20 mouse cellular contexts compared by ENCODE assay signal in genomic region chr2:52744099-52744498, GRCm38 (mm10). TPM values are rescaled to one million over a fixed set of nuclear protein-coding genes. Genes with fewer than 3 reads are reported as not detected.
A peak's percentile ranks its signal among the peaks of the same experiment; 100 is the strongest.
DNase-seq lines count a peak whose midpoint lies in the region; ATAC-seq and TF ChIP-seq lines count a peak whose summit lies in the region.
"Had no signal": no experiment of that assay in that cellular context is flagged by ENCODE, and none has a peak within 500 bp of the region (broad histone marks: within the 10 kb centered on the region; RNA-seq: fewer than 3 reads in every experiment).

No protein-coding gene starts in this region.

- no peak for DNase-seq in hindbrain, postnatal 0 days (ENCODE audit: low spot score)
- no peak for DNase-seq in liver, postnatal 0 days
- DNase-seq in liver, embryonic 11.5 days (ENCODE audit: low spot score) = no peak
- DNase-seq in splenic B cell, adult 2 months (ENCODE audit: low read depth, low spot score) = peak; percentile 25
- no peak for DNase-seq in adrenal gland, postnatal 36 days
- no peak for DNase-seq in heart, postnatal 36 days
- DNase-seq: adrenal gland, postnatal 25 days; cerebellum, postnatal 14 days; kidney, adult 9 months; kidney, postnatal 36 days; lung, postnatal 14 days; right cerebral cortex, postnatal 25 days had no signal

- H3K9ac ChIP-seq in hindbrain, postnatal 0 days (replicated peaks; ENCODE audit: low read length) = no peak overlapping the region
- no peak overlapping the region for H3K9ac ChIP-seq in hindbrain, embryonic 13.5 days
- H3K9ac ChIP-seq in liver, postnatal 0 days (replicated peaks) = no peak overlapping the region
- no peak overlapping the region for H3K9ac ChIP-seq in liver, embryonic 11.5 days (ENCODE audit: low read depth, low read length)
- no peak overlapping the region for H3K9ac ChIP-seq in ES-Bruce4 (ENCODE audit: low read depth, poor library complexity, severe bottlenecking)
- H3K9ac ChIP-seq: embryonic facial prominence, embryonic 13.5 days; heart, embryonic 12.5 days; limb, embryonic 13.5 days had no signal

- no peaks in the 10 kb centered on the region for H3K27me3 ChIP-seq in hindbrain, postnatal 0 days (ENCODE audit: insufficient read depth, low read length)
- H3K27me3 ChIP-seq in hindbrain, embryonic 13.5 days = no peaks in the 10 kb centered on the region
- H3K27me3 ChIP-seq in liver, postnatal 0 days (ENCODE audit: insufficient read depth, low read length) = no peaks in the 10 kb centered on the region
- no peaks in the 10 kb centered on the region for H3K27me3 ChIP-seq in liver, embryonic 11.5 days (replicated peaks; ENCODE audit: control insufficient read depth, insufficient read depth, low read length)
- H3K27me3 ChIP-seq in ES-Bruce4 (ENCODE audit: control insufficient read depth, insufficient read depth, low read length, poor library complexity, severe bottlenecking) = no peaks in the 10 kb centered on the region
- H3K27me3 ChIP-seq in splenic B cell, adult 2 months (ENCODE audit: control insufficient read depth, insufficient read depth, low read length, poor library complexity, severe bottlenecking) = no peaks in the 10 kb centered on the region
- H3K27me3 ChIP-seq: embryonic facial prominence, embryonic 13.5 days; heart, embryonic 12.5 days; limb, embryonic 13.5 days had no signal

- no peak for TF ChIP-seq EP300 in liver, postnatal 0 days (IDR thresholded peaks at IDR 0.05; ENCODE audit: low read depth)
- TF ChIP-seq EP300 in ES-Bruce4 (IDR thresholded peaks at IDR 0.05; ENCODE audit: insufficient read depth, low read depth, low read length) = no peak

- H3K36me3 ChIP-seq in hindbrain, postnatal 0 days (ENCODE audit: insufficient read depth, low read length) = no peaks in the 10 kb centered on the region
- H3K36me3 ChIP-seq in hindbrain, embryonic 13.5 days = peaks cover 1% of the 10 kb centered on the region; the same call in 1 of the 2 replicates
- H3K36me3 ChIP-seq in liver, postnatal 0 days (replicated peaks; ENCODE audit: insufficient read depth, low read length) = no peaks in the 10 kb centered on the region
- no peaks in the 10 kb centered on the region; the same call in 1 of the 2 replicates for H3K36me3 ChIP-seq in liver, embryonic 11.5 days (ENCODE audit: control insufficient read depth, insufficient read depth, low read length)
- no peaks in the 10 kb centered on the region for H3K36me3 ChIP-seq in ES-Bruce4 (ENCODE audit: control insufficient read depth, insufficient read depth, low read length, poor library complexity, severe bottlenecking)
- no peaks in the 10 kb centered on the region for H3K36me3 ChIP-seq in splenic B cell, adult 2 months (ENCODE audit: control insufficient read depth, insufficient read depth, low read length, poor library complexity, severe bottlenecking)
- H3K36me3 ChIP-seq: embryonic facial prominence, embryonic 13.5 days; heart, embryonic 12.5 days; limb, embryonic 13.5 days had no signal

- no peaks in the 10 kb centered on the region for H3K9me3 ChIP-seq in hindbrain, postnatal 0 days (ENCODE audit: low read length)
- peaks cover 4% of the 10 kb centered on the region; the same call in 1 of the 2 replicates for H3K9me3 ChIP-seq in hindbrain, embryonic 13.5 days
- H3K9me3 ChIP-seq in liver, postnatal 0 days (ENCODE audit: low read length) = no peaks in the 10 kb centered on the region
- no peaks in the 10 kb centered on the region for H3K9me3 ChIP-seq in liver, embryonic 11.5 days (ENCODE audit: control insufficient read depth, low read length)
- H3K9me3 ChIP-seq in ES-Bruce4 (replicated peaks; ENCODE audit: control insufficient read depth, insufficient read depth, low read length, poor library complexity, severe bottlenecking) = 0 out of 2 replicates have a peak, but pooled peaks cover 3% of the 10 kb centered on the region
- H3K9me3 ChIP-seq: embryonic facial prominence, embryonic 13.5 days; heart, embryonic 12.5 days; limb, embryonic 13.5 days had no signal

- H3K27ac ChIP-seq in hindbrain, postnatal 0 days = no peak overlapping the region
- H3K27ac ChIP-seq in hindbrain, embryonic 13.5 days = no peak overlapping the region
- no peak overlapping the region for H3K27ac ChIP-seq in liver, postnatal 0 days (ENCODE audit: low read depth)
- no peak overlapping the region for H3K27ac ChIP-seq in liver, embryonic 11.5 days (ENCODE audit: low read depth, low read length)
- no peak overlapping the region for H3K27ac ChIP-seq in ES-Bruce4 (ENCODE audit: insufficient read depth, low read length)
- H3K27ac ChIP-seq: embryonic facial prominence, embryonic 13.5 days; limb, embryonic 13.5 days had no signal

- H3K4me1 ChIP-seq in hindbrain, postnatal 0 days (ENCODE audit: insufficient read depth, low read length) = no peaks in the 10 kb centered on the region
- H3K4me1 ChIP-seq in hindbrain, embryonic 13.5 days (replicated peaks) = peaks cover 18% of the 10 kb centered on the region
- H3K4me1 ChIP-seq in liver, postnatal 0 days (ENCODE audit: insufficient read depth) = peaks cover 10% of the 10 kb centered on the region
- peaks cover 4% of the 10 kb centered on the region; the same call in 1 of the 2 replicates for H3K4me1 ChIP-seq in liver, embryonic 11.5 days (replicated peaks; ENCODE audit: control insufficient read depth, insufficient read depth, low read length)
- H3K4me1 ChIP-seq in ES-Bruce4 (ENCODE audit: control insufficient read depth, insufficient read depth, low read length) = peaks cover 2% of the 10 kb centered on the region

- peak; percentile 17; the same call in 1 of the 2 replicates for TF ChIP-seq CTCF in hindbrain, postnatal 0 days (IDR thresholded peaks at IDR 0.05; ENCODE audit: low read depth)
- peak; percentile 35; the same call in 1 of the 2 replicates for TF ChIP-seq CTCF in liver, postnatal 0 days (IDR thresholded peaks at IDR 0.05; ENCODE audit: low read depth)
- TF ChIP-seq CTCF in ES-Bruce4 (IDR thresholded peaks at IDR 0.05; ENCODE audit: low read depth, low read length) = peak; percentile 14

- TF ChIP-seq POLR2A in ES-Bruce4 (IDR thresholded peaks at IDR 0.05; ENCODE audit: insufficient read depth, low read length) = no peak

- ATAC-seq in hindbrain, postnatal 0 days = no peak
- ATAC-seq in hindbrain, embryonic 13.5 days (ENCODE audit: low FRiP score) = no peak
- no peak for ATAC-seq in liver, postnatal 0 days
- ATAC-seq in liver, embryonic 11.5 days (replicated peaks; ENCODE audit: low FRiP score) = no peak
- ATAC-seq: forebrain, embryonic 16.5 days; midbrain, embryonic 16.5 days; Patski had no signal

- intact Hi-C loops in heart, postnatal 36 days (cut with DNase I) = loop anchor here (5.0 to 10.0 kb wide), 3 partner anchors 112 to 448 kb away; partner anchors contain the start of genes Arl5a, Arl6ip6 and Prpf40a

- no peak overlapping the region for H3K4me3 ChIP-seq in hindbrain, postnatal 0 days (ENCODE audit: low read length)
- no peak overlapping the region for H3K4me3 ChIP-seq in hindbrain, embryonic 13.5 days
- no peak overlapping the region for H3K4me3 ChIP-seq in liver, postnatal 0 days (ENCODE audit: low read depth, low read length)
- H3K4me3 ChIP-seq in liver, embryonic 11.5 days (ENCODE audit: low read depth, low read length) = no peak overlapping the region
- no peak overlapping the region for H3K4me3 ChIP-seq in ES-Bruce4 (ENCODE audit: low read depth, low read length)
- H3K4me3 ChIP-seq: heart, embryonic 12.5 days; limb, embryonic 13.5 days had no signal

- H3K4me2 ChIP-seq in hindbrain, postnatal 0 days (ENCODE audit: low read depth, low read length) = no peak overlapping the region
- H3K4me2 ChIP-seq in hindbrain, embryonic 13.5 days = no peak overlapping the region
- H3K4me2 ChIP-seq in liver, postnatal 0 days (ENCODE audit: low read depth, low read length) = no peak overlapping the region
- no peak overlapping the region for H3K4me2 ChIP-seq in liver, embryonic 11.5 days
- H3K4me2 ChIP-seq: embryonic facial prominence, embryonic 13.5 days; heart, embryonic 12.5 days; limb, embryonic 13.5 days had no signal

RNA-seq across cellular contexts. Expression of gene Stam2, which starts 2.0 kb away (rescaled TPM):
- total RNA-seq in hindbrain, postnatal 0 days (2014; rRNA removed) = 21.2 and 21.9 TPM in 2 replicates
- polyA plus RNA-seq in hindbrain, postnatal 0 days (2015; fragmentation: Nextera tagmentation; extraction: Ambion mirVana) = 25.5 and 27.5 TPM in 2 replicates
- 40.9 and 42.0 TPM in 2 replicates for polyA plus RNA-seq in hindbrain, embryonic 13.5 days (2015; fragmentation: Nextera tagmentation; extraction: Ambion mirVana)
- polyA plus RNA-seq in liver, postnatal 0 days (2015; fragmentation: Nextera tagmentation; extraction: Ambion mirVana) = 9.0 and 9.9 TPM in 2 replicates
- polyA plus RNA-seq in liver, embryonic 11.5 days (2014; fragmentation: Nextera tagmentation; extraction: Ambion mirVana) = 22.2 and 25.5 TPM in 2 replicates
- polyA plus RNA-seq in ES-Bruce4 (2011; ENCODE audit: insufficient read depth, insufficient read length, low read depth, missing spikeins) = 32.0 and 37.9 TPM in 2 replicates
- 10 to 100 TPM; 34.5 to 42.8 TPM for total RNA-seq in adrenal gland, postnatal 36 days (2021)
- 10 to 100 TPM; 16.5 to 17.4 TPM for total RNA-seq in heart, postnatal 36 days (2021)
